Mouse (Mus musculus) embryonic fibroblast, embryonic 13.5 days (primary cell): ENCODE data around the gene Acox1.

Experiments
- CTCF ChIP-seq: IDR thresholded peaks from 2 replicates; pipeline ENCODE4 v1.5.1; 2011; ENCODE audit warnings: mild to moderate bottlenecking, control low read depth, low read length, moderate library complexity, borderline replicate concordance; ENCODE audit not compliant: insufficient read depth
- POLR2A ChIP-seq: IDR thresholded peaks from 2 replicates; pipeline ENCODE4 v1.6.1; 2011; ENCODE audit warnings: low read depth, mild to moderate bottlenecking, control low read depth, low read length, moderate library complexity

- no peak for TF ChIP-seq CTCF
- no peak for TF ChIP-seq POLR2A
Observed at GRCm38 (mm10) chr11:116197584-116197906, 1.3 kb downstream of the Acox1 start.
